Mouse (Mus musculus) heart, postnatal 0 days (tissue): Measurements from ENCODE around the gene Camta1.

ENCODE experiments used
- CTCF ChIP-seq: IDR thresholded peaks from 2 replicates; pipeline ENCODE4 v1.5.1; 2016; ENCODE audit warnings: antibody characterized with exemption, control low read depth, low read depth
- EP300 ChIP-seq: IDR thresholded peaks from 2 replicates; pipeline ENCODE4 v1.6.1; 2016; ENCODE audit warnings: antibody characterized with exemption, low read depth

GRCm38 (mm10) chr4:151107131-151108001 is 754.3 kb downstream of the Camta1 start:
- TF ChIP-seq CTCF (no peak), EP300 (no peak)
